Mouse (Mus musculus): ENCODE measurements around the gene Gabbr2. TPM values are rescaled to one million over a fixed set of nuclear protein-coding genes. Genes with fewer than 3 reads are reported as not detected.

Gabbr2 gene
- polyA plus RNA-seq, 1 experiment, result not detected

DNA sequence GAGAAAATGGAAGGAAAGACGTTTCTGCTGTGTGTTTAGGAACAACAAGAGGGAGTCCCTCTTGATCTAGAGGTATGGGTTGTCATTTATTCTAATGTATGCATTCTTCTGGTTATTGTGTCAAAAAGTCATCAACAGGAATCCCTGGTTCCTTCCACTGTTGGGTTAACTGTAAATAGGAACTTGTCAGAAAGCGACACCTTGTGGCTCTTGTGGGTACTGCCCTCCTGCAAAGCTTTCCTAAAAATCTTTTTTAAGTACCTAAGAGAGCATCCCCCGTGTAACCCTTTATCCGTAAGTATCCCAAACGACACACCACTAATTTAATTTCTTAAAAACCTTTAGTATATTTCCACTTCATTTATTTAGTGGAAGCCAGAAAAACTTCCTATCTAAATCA, 334.6 kb downstream of the Gabbr2 start:
- TF ChIP-seq POLR2A (IDR thresholded peaks at IDR 0.05; ENCODE audit: insufficient read depth, low read length) (no peak), CTCF (IDR thresholded peaks at IDR 0.05; ENCODE audit: low read depth, low read length) (peak; percentile 8)

DNA sequence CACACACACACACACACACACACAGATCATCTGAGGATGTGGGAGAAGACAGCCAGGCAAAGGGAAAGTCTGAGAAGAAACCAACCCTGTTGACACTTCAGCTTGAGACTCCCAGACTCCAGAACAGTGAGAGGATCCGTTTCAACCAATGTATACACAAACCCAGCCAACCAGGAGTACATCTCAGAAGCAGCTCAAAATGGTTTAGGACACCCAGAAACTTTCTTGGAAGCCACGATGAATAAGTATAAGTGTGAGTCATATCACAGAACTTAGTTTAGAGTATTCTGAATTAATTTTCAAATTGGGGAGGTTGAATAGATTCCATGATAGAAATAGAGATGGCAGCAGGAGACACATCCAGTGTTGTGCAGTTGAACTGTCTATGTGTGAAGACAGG, 335.7 kb downstream of the Gabbr2 start:
- Histone ChIP-seq H3K27ac (ENCODE audit: insufficient read depth, low read length) (no peak overlapping the region), H3K4me1 (ENCODE audit: control insufficient read depth, insufficient read depth, low read length) (no peaks in the 10 kb centered on the region), H3K4me3 (ENCODE audit: low read depth, low read length) (no peak overlapping the region), H3K36me3 (ENCODE audit: control insufficient read depth, insufficient read depth, low read length, poor library complexity, severe bottlenecking) (no peaks in the 10 kb centered on the region), H3K9ac (ENCODE audit: low read depth, poor library complexity, severe bottlenecking) (no peak overlapping the region), H3K27me3 (ENCODE audit: control insufficient read depth, insufficient read depth, low read length, poor library complexity, severe bottlenecking) (no peaks in the 10 kb centered on the region), H3K9me3 (replicated peaks; ENCODE audit: control insufficient read depth, insufficient read depth, low read length, poor library complexity, severe bottlenecking) (no peaks in the 10 kb centered on the region)
- TF ChIP-seq EP300 (IDR thresholded peaks at IDR 0.05; ENCODE audit: insufficient read depth, low read depth, low read length) (no peak), POLR2A (IDR thresholded peaks at IDR 0.05; ENCODE audit: insufficient read depth, low read length) (no peak), CTCF (IDR thresholded peaks at IDR 0.05; ENCODE audit: low read depth, low read length) (no peak)

More for the DNA sequence above, 334.6 kb downstream of the Gabbr2 start:
- H3K27ac ChIP-seq (ENCODE audit: insufficient read depth, low read length), result no peak overlapping the region
- H3K9me3 ChIP-seq (replicated peaks; ENCODE audit: control insufficient read depth, insufficient read depth, low read length, poor library complexity, severe bottlenecking), result no peaks in the 10 kb centered on the region
- H3K27me3 ChIP-seq (ENCODE audit: control insufficient read depth, insufficient read depth, low read length, poor library complexity, severe bottlenecking), result no peaks in the 10 kb centered on the region
- no peak overlapping the region for H3K4me3 ChIP-seq (ENCODE audit: low read depth, low read length)
- H3K9ac ChIP-seq (ENCODE audit: low read depth, poor library complexity, severe bottlenecking), result no peak overlapping the region
- no peaks in the 10 kb centered on the region for H3K4me1 ChIP-seq (ENCODE audit: control insufficient read depth, insufficient read depth, low read length)
- no peaks in the 10 kb centered on the region for H3K36me3 ChIP-seq (ENCODE audit: control insufficient read depth, insufficient read depth, low read length, poor library complexity, severe bottlenecking)

DNA sequence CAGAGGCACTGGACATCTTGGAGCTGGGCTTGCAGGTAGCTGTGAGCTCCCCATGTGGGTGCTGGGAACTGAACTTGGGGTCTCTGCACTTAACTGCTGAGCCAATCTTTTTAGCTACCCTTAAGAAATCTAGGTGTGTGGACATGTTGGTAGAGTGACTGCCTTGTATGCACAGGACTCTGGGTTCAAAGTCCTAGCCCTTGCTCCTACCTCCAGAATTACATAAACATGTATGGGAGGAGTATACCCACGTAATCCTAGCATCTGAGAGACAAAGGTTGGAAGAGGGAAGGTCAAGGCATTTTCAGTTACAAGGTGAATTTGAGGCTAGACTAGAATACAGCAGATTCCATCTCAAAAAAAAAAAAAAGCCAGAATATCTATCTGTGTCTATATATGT, 336.4 kb downstream of the Gabbr2 start:
- Histone ChIP-seq H3K36me3 (ENCODE audit: control insufficient read depth, insufficient read depth, low read length, poor library complexity, severe bottlenecking) (no peaks in the 10 kb centered on the region), H3K9me3 (replicated peaks; ENCODE audit: control insufficient read depth, insufficient read depth, low read length, poor library complexity, severe bottlenecking) (no peaks in the 10 kb centered on the region)

DNA sequence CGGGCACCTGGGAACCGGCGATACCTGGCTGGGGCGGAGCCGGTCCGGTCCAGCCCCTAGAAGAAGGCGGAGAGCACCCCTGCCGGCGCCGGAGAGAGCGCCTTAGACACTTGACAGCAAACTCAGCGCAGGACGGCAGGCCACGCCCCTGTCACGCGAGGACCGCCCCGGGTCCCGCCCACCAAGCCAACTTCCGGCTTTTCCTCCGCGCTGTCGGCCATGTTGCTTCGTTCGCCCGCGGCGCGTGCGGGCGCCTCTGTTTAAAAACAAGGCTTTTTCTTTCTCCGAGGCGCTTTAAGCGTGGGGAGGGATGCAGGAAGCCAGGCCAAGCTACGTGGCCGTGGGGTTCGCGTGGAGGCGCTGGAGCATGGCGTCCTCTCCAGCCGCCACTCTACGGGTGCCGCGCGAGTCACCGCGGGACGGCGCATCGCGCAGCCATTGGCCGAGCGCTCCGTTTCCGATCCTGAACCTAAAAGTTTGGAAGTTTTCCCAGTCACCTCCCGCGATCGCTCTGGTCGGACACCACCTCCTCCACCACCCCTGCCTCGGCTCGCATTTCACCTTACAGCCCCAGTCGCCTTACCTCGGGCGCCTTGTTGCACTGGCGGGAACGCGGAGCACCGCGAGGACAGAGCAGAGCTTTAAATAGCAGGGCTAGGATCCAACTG, 341.5 kb downstream of the Gabbr2 start, which contains the start of gene Tbc1d2:
Gene Tbc1d2, minus strand, starts transcription at position 124 of the 668 bp plus-strand sequence.
- Histone ChIP-seq H3K4me1 (ENCODE audit: control insufficient read depth, insufficient read depth, low read length) (no peaks in the 10 kb centered on the region), H3K9me3 (replicated peaks; ENCODE audit: control insufficient read depth, insufficient read depth, low read length, poor library complexity, severe bottlenecking) (no peaks in the 10 kb centered on the region), H3K9ac (ENCODE audit: low read depth, poor library complexity, severe bottlenecking) (peak within 1 kb of the TSS; percentile 82), H3K27ac (ENCODE audit: insufficient read depth, low read length) (peak within 1 kb of the TSS; percentile 80), H3K36me3 (ENCODE audit: control insufficient read depth, insufficient read depth, low read length, poor library complexity, severe bottlenecking) (no peaks in the 10 kb centered on the region), H3K27me3 (ENCODE audit: control insufficient read depth, insufficient read depth, low read length, poor library complexity, severe bottlenecking) (no peaks in the 10 kb centered on the region), H3K4me3 (ENCODE audit: low read depth, low read length) (peak within 1 kb of the TSS; percentile 94)
- peak; percentile 57; the same call in 1 of the 2 replicates for TF ChIP-seq EP300 (IDR thresholded peaks at IDR 0.05; ENCODE audit: insufficient read depth, low read depth, low read length)
- no peak for TF ChIP-seq CTCF (IDR thresholded peaks at IDR 0.05; ENCODE audit: low read depth, low read length)
- TF ChIP-seq POLR2A (IDR thresholded peaks at IDR 0.05; ENCODE audit: insufficient read depth, low read length), result peak; percentile 6

More for the DNA sequence above, 336.4 kb downstream of the Gabbr2 start:
- TF ChIP-seq EP300 (IDR thresholded peaks at IDR 0.05; ENCODE audit: insufficient read depth, low read depth, low read length) (no peak), POLR2A (IDR thresholded peaks at IDR 0.05; ENCODE audit: insufficient read depth, low read length) (no peak), CTCF (IDR thresholded peaks at IDR 0.05; ENCODE audit: low read depth, low read length) (no peak)
- Histone ChIP-seq H3K4me3 (ENCODE audit: low read depth, low read length) (no peak overlapping the region), H3K27me3 (ENCODE audit: control insufficient read depth, insufficient read depth, low read length, poor library complexity, severe bottlenecking) (no peaks in the 10 kb centered on the region), H3K9ac (ENCODE audit: low read depth, poor library complexity, severe bottlenecking) (no peak overlapping the region), H3K27ac (ENCODE audit: insufficient read depth, low read length) (no peak overlapping the region), H3K4me1 (ENCODE audit: control insufficient read depth, insufficient read depth, low read length) (no peaks in the 10 kb centered on the region)

DNA sequence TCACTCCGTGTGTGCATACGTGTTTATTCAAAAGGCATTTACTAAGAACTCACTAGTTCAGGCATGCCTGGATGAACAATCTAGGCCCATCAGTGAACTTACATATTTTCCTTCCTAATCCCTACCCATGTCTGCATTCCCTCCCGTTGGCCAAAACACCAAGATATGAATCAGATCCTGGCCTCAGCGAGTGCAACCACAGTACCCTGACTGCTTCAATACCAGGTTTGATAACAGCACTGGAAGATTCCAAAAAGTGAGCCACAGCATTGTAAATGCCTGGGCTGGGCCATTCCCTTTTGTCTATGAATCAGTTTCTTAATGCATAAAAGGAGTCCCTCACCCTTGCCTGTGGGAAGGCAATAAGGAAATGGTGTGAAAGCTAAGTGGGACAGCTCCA, 342.5 kb downstream of the Gabbr2 start:
- Histone ChIP-seq H3K9ac (ENCODE audit: low read depth, poor library complexity, severe bottlenecking) (peak overlapping the region; percentile 82), H3K27me3 (ENCODE audit: control insufficient read depth, insufficient read depth, low read length, poor library complexity, severe bottlenecking) (no peaks in the 10 kb centered on the region)
- TF ChIP-seq CTCF (IDR thresholded peaks at IDR 0.05; ENCODE audit: low read depth, low read length) (no peak), POLR2A (IDR thresholded peaks at IDR 0.05; ENCODE audit: insufficient read depth, low read length) (no peak), EP300 (IDR thresholded peaks at IDR 0.05; ENCODE audit: insufficient read depth, low read depth, low read length) (no peak)

DNA sequence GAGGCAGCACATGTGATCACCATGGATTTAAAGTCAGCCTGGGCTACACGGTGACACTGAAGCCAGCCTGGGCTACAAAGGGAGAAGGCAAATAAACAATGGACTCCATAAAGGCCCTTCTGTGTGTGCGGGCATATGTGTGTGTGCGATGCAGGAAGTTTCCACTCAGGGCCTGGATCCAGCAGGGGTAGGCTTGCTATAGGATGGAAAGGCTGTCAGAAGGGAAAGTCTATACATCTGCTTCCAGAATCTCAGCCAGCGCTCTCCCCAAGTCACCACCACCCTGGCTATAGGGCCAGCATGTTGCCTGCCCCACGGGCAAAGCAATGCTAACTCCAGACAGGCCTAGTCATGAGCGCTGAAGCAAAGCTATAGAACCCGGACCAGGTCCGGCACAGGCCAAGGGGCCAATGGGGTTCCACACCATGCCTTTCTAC, 348.0 kb downstream of the Gabbr2 start:
- H3K4me1 ChIP-seq (ENCODE audit: control insufficient read depth, insufficient read depth, low read length), result no peaks in the 10 kb centered on the region
- no peak for TF ChIP-seq CTCF (IDR thresholded peaks at IDR 0.05; ENCODE audit: low read depth, low read length)
- no peak for TF ChIP-seq EP300 (IDR thresholded peaks at IDR 0.05; ENCODE audit: insufficient read depth, low read depth, low read length)
- no peak for TF ChIP-seq POLR2A (IDR thresholded peaks at IDR 0.05; ENCODE audit: insufficient read depth, low read length)
- H3K36me3 ChIP-seq (ENCODE audit: control insufficient read depth, insufficient read depth, low read length, poor library complexity, severe bottlenecking), result no peaks in the 10 kb centered on the region
- H3K27me3 ChIP-seq (ENCODE audit: control insufficient read depth, insufficient read depth, low read length, poor library complexity, severe bottlenecking), result no peaks in the 10 kb centered on the region
- peak overlapping the region; percentile 48 for H3K27ac ChIP-seq (ENCODE audit: insufficient read depth, low read length)
- H3K9me3 ChIP-seq (replicated peaks; ENCODE audit: control insufficient read depth, insufficient read depth, low read length, poor library complexity, severe bottlenecking), result no peaks in the 10 kb centered on the region
- H3K9ac ChIP-seq (ENCODE audit: low read depth, poor library complexity, severe bottlenecking), result no peak overlapping the region
- no peak overlapping the region for H3K4me3 ChIP-seq (ENCODE audit: low read depth, low read length)

More for the DNA sequence above, 342.5 kb downstream of the Gabbr2 start:
- H3K27ac ChIP-seq (ENCODE audit: insufficient read depth, low read length), result no peak overlapping the region
- H3K4me1 ChIP-seq (ENCODE audit: control insufficient read depth, insufficient read depth, low read length), result no peaks in the 10 kb centered on the region
- no peaks in the 10 kb centered on the region for H3K36me3 ChIP-seq (ENCODE audit: control insufficient read depth, insufficient read depth, low read length, poor library complexity, severe bottlenecking)
- H3K9me3 ChIP-seq (replicated peaks; ENCODE audit: control insufficient read depth, insufficient read depth, low read length, poor library complexity, severe bottlenecking), result no peaks in the 10 kb centered on the region
- H3K4me3 ChIP-seq (ENCODE audit: low read depth, low read length), result peak overlapping the region; percentile 82

All from ES-Bruce4 (cell line).